Mouse (Mus musculus): ENCODE measurements at regions not wholly inside any gene's neighbourhood (a gene's known extent, or its start where the extent isn't known, plus 50 kb on each side); places are given as distances from the start of the nearest gene placed in this dataset.

- Histone ChIP-seq H3K9ac (no peak overlapping the region), H3K36me3 (ENCODE audit: insufficient read depth) (no peaks in the 10 kb centered on the region), H3K4me3 (ENCODE audit: low read depth, low read length) (no peak overlapping the region), H3K27me3 (ENCODE audit: insufficient read depth, low read length) (no peaks in the 10 kb centered on the region), H3K4me2 (no peak overlapping the region), H3K9me3 (ENCODE audit: low read depth, low read length) (no peaks in the 10 kb centered on the region), H3K27ac (ENCODE audit: low read depth) (no peak overlapping the region), H3K4me1 (ENCODE audit: insufficient read depth) (no peaks in the 10 kb centered on the region)
- WGBS = 68% methylated on average over 5 of the region's 5 CpGs
- no peak for DNase-seq
- ATAC-seq (ENCODE audit: insufficient read depth) = no peak
- TF ChIP-seq CTCF (IDR thresholded peaks at IDR 0.05; ENCODE audit: low read depth) = no peak
Measured at GRCm38 (mm10) chr5:54349775-54350332, 351.6 kb downstream of the Stim2 start.

- no peak for DNase-seq
- 39% methylated on average over 4 of the region's 4 CpGs for WGBS
- no peak for ATAC-seq (ENCODE audit: insufficient read depth)
Measured at GRCm38 (mm10) chr5:54356105-54356504, 357.8 kb downstream of the Stim2 start.

GRCm38 (mm10) chr5:54357501-54357900 lies 359.2 kb downstream of the Stim2 start:
- Histone ChIP-seq H3K4me3 (ENCODE audit: low read depth, low read length) (no peak overlapping the region), H3K27me3 (ENCODE audit: insufficient read depth, low read length) (no peaks in the 10 kb centered on the region), H3K4me2 (no peak overlapping the region), H3K36me3 (ENCODE audit: insufficient read depth) (no peaks in the 10 kb centered on the region), H3K4me1 (ENCODE audit: insufficient read depth) (no peaks in the 10 kb centered on the region), H3K27ac (ENCODE audit: low read depth) (no peak overlapping the region), H3K9me3 (ENCODE audit: low read depth, low read length) (no peaks in the 10 kb centered on the region), H3K9ac (no peak overlapping the region)
- TF ChIP-seq CTCF (IDR thresholded peaks at IDR 0.05; ENCODE audit: low read depth) = no peak
- WGBS = 83% methylated on average over 4 of the region's 4 CpGs
- ATAC-seq (ENCODE audit: insufficient read depth) (no peak), DNase-seq (no peak)

More at GRCm38 (mm10) chr5:54356105-54356504, 357.8 kb downstream of the Stim2 start:
- Histone ChIP-seq H3K4me2 (no peak overlapping the region), H3K4me3 (ENCODE audit: low read depth, low read length) (no peak overlapping the region), H3K9ac (no peak overlapping the region), H3K27me3 (ENCODE audit: insufficient read depth, low read length) (no peaks in the 10 kb centered on the region), H3K9me3 (ENCODE audit: low read depth, low read length) (no peaks in the 10 kb centered on the region), H3K36me3 (ENCODE audit: insufficient read depth) (no peaks in the 10 kb centered on the region), H3K27ac (ENCODE audit: low read depth) (no peak overlapping the region), H3K4me1 (ENCODE audit: insufficient read depth) (no peaks in the 10 kb centered on the region)
- TF ChIP-seq CTCF (IDR thresholded peaks at IDR 0.05; ENCODE audit: low read depth) = no peak

GRCm38 (mm10) chr5:54358221-54358620 lies 359.9 kb downstream of the Stim2 start:
- Histone ChIP-seq H3K9me3 (ENCODE audit: low read depth, low read length) (no peaks in the 10 kb centered on the region), H3K27me3 (ENCODE audit: insufficient read depth, low read length) (no peaks in the 10 kb centered on the region), H3K36me3 (ENCODE audit: insufficient read depth) (no peaks in the 10 kb centered on the region), H3K27ac (ENCODE audit: low read depth) (no peak overlapping the region), H3K4me1 (ENCODE audit: insufficient read depth) (no peaks in the 10 kb centered on the region), H3K4me2 (no peak overlapping the region), H3K4me3 (ENCODE audit: low read depth, low read length) (no peak overlapping the region), H3K9ac (no peak overlapping the region)
- WGBS = 27% methylated on average over 2 of the region's 2 CpGs
- no peak for TF ChIP-seq CTCF (IDR thresholded peaks at IDR 0.05; ENCODE audit: low read depth)
- ATAC-seq (ENCODE audit: insufficient read depth) (no peak), DNase-seq (no peak)

Data from lung, embryonic 14.5 days (tissue).